Mouse (Mus musculus): ENCODE measurements around the gene Actg1. TPM values are rescaled to one million over a fixed set of nuclear protein-coding genes. Genes with fewer than 3 reads are reported as not detected.
"Not testable (repeated sequence)": the region's sequence is repeated elsewhere in the genome, so short reads cannot be mapped to it uniquely, and the experiment has no call there.

Gene Actg1
- polyA plus RNA-seq, 1 experiment from 2014 or later: 2,033 TPM

DNA sequence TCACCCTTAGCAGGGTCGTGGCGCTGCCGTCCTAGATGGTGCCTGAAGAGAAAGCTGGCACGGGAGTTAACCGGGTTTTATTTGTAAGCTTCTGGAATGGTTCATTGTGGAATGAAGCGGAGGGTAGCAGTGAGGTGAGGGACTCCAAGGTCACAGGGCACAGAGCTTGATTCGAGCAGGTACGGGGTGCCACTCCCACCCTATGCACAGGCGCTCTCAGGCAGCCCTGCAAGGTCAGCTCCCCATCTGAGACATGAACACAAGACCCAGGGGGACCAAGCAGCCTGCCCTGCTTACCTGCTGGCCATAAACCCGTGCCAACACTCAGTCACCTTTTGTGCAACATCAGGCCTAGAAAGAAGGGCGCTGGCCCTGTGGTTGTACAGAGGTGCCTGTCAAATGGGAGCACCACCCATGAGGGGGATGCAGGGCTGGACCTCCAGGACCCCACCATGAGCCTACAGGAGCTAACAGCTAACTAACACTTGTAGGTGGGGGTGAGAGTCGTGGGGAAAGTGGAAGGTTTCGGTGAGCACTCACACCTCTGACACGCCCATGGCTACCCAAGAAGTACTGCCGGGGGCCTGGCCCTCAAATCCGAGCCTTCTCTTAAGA lies 1.1 kb upstream of the Actg1 start:
- H3K4me1 ChIP-seq: peaks cover 46% of the 10 kb centered on the region
- peak; percentile 88 for DNase-seq (ENCODE audit: low spot score)
- WGBS: 2% methylated on average over 16 of the region's 16 CpGs

DNA sequence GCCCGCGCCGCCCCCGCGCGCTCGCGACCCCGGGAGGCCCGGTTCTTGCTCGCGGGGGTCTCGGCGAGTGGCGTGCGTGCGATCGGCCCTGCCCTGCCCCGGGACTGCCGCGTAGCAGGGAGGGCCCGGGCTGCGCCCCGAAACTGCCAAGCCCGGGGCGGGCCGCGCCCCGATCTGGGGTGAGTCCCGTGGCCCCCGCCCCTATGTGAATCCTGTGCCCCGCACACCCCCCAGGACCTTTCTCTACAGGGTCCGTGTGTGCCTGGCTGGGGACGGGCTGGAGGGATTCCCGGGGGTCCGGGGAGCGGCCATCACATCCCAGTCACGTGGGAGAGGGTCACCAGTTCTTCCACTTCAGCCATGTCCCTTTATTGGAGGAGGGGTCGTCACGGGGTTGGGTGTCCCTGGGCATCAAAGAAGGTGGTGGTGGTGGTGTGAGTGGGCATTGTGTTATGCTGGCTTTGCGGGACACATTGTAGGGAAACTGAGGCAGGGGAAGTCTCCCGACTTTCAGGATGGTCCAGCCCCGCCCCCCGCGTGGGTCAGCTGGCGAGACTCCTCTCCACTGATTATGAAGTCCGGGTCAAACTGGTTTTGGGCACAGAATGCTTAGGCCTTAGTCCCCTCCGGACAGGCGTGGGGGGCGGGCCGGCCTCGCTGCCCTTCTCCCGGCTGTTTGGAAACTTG lies 485 bp upstream of the Actg1 start:
- 3% methylated on average over 42 of the region's 53 CpGs for whole genome bisulfite sequencing
- DNase-seq (ENCODE audit: low spot score): peak; percentile 92
- Histone ChIP-seq H3K27me3 (ENCODE audit: insufficient read depth, poor library complexity, severe bottlenecking) (no peaks in the 10 kb centered on the region), H3K36me3 (peaks cover 16% of the 10 kb centered on the region), H3K4me3 (peak overlapping the region; percentile 95), H3K4me1 (peaks cover 42% of the 10 kb centered on the region), H3K9me3 (no peaks in the 10 kb centered on the region), H3K27ac (peak overlapping the region; percentile 100)

More for the DNA sequence above, 1.1 kb upstream of the Actg1 start:
- H3K27me3 ChIP-seq (ENCODE audit: insufficient read depth, poor library complexity, severe bottlenecking): no peaks in the 10 kb centered on the region
- peak overlapping the region; percentile 95 for H3K4me3 ChIP-seq
- peaks cover 16% of the 10 kb centered on the region for H3K36me3 ChIP-seq
- H3K9me3 ChIP-seq: no peaks in the 10 kb centered on the region
- peak overlapping the region; percentile 100 for H3K27ac ChIP-seq

DNA sequence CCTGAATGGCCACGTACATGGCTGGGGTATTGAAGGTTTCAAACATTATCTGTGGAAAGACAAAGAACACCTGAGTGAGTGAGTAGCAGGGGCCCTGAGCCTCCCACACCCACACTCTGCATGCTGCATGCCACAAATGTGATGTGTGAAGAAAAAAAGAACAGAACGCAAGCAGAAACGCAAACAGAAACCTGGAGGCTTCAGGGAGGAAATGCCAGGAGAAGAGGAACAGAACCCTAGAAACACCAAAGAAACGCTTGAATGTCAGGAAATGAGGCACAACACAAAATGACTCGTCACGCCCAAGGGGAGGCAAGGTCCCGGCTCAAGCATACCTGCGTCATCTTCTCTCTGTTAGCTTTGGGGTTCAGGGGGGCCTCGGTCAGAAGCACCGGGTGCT lies 1.0 kb downstream of the Actg1 start:
- WGBS: 11% methylated on average over 10 of the region's 10 CpGs
- H3K9me3 ChIP-seq: no peaks in the 10 kb centered on the region
- H3K27me3 ChIP-seq (ENCODE audit: insufficient read depth, poor library complexity, severe bottlenecking): no peaks in the 10 kb centered on the region
- DNase-seq (ENCODE audit: low spot score): peak; percentile 78
- H3K4me1 ChIP-seq: peaks cover 28% of the 10 kb centered on the region
- peak overlapping the region; percentile 95 for H3K4me3 ChIP-seq
- peak overlapping the region; percentile 100 for H3K27ac ChIP-seq
- peaks cover 16% of the 10 kb centered on the region for H3K36me3 ChIP-seq

DNA sequence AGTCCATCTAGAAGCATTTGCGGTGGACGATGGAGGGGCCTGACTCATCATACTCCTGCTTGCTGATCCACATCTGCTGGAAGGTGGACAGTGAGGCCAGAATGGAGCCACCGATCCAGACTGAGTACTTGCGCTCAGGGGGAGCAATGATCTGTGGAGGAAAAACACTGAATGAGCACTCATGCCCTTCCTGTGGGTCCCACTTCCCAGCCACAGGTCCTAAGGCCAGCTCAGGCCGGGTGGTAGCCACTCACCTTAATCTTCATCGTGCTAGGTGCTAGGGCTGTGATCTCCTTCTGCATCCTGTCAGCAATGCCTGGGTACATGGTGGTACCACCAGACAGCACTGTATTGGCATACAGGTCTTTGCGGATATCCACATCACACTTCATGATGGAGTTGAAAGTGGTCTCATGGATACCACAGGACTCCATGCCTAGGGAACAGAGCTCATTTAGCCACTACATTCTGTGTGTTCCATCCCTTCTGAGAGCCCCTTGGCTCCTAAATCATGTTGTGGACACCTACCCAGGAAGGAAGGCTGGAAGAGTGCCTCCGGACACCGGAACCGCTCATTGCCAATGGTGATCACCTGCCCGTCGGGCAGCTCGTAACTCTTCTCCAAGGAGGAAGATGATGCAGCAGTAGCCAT lies 1.8 kb downstream of the Actg1 start:
- H3K36me3 ChIP-seq: peaks cover 16% of the 10 kb centered on the region
- not testable (repeated sequence) for H3K27me3 ChIP-seq (ENCODE audit: insufficient read depth, poor library complexity, severe bottlenecking); H3K9me3 ChIP-seq
- H3K27ac ChIP-seq: peak overlapping the region; percentile 77
- H3K4me1 ChIP-seq: peaks cover 22% of the 10 kb centered on the region
- peak; percentile 69 for DNase-seq (ENCODE audit: low spot score)
- peak overlapping the region; percentile 57 for H3K4me3 ChIP-seq
- 60% methylated on average over 11 of the region's 13 CpGs for WGBS

DNA sequence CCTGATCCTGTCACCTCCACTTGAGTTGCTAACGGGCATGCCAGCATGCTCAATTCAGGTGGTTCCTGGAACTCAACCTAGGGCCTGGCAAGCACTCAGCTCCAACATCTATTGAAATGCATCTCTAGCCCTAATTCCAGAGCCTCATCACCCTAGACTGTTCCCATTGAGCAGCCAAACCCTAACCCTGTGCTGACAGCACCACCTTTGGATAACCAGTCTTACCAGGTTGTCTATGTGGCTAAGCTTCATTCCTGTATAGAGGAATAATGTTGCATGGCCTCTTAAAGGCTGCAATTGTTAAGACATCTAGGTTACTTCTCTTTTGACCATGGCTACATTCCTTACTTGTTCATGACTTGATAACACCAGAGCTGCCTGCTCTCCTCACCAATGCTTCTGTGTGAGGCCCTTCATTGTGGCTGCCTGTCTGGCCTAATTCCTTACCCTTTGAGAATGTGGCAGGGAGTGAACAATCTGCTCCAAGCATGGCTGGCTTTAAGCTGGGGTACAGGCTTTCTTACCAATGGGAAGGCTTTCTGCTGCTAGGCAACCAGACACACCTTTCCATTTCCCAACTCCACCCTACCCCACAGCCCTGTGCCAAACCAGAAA lies 3.2 kb downstream of the Actg1 start:
- DNase-seq (ENCODE audit: low spot score): peak; percentile 76
- Histone ChIP-seq H3K9me3 (no peaks in the 10 kb centered on the region), H3K4me3 (peak overlapping the region; percentile 42), H3K27me3 (ENCODE audit: insufficient read depth, poor library complexity, severe bottlenecking) (no peaks in the 10 kb centered on the region), H3K27ac (peak overlapping the region; percentile 56), H3K36me3 (peaks cover 16% of the 10 kb centered on the region), H3K4me1 (peaks cover 9% of the 10 kb centered on the region)
- 19% methylated on average over 1 of the region's 1 CpGs for WGBS

DNA sequence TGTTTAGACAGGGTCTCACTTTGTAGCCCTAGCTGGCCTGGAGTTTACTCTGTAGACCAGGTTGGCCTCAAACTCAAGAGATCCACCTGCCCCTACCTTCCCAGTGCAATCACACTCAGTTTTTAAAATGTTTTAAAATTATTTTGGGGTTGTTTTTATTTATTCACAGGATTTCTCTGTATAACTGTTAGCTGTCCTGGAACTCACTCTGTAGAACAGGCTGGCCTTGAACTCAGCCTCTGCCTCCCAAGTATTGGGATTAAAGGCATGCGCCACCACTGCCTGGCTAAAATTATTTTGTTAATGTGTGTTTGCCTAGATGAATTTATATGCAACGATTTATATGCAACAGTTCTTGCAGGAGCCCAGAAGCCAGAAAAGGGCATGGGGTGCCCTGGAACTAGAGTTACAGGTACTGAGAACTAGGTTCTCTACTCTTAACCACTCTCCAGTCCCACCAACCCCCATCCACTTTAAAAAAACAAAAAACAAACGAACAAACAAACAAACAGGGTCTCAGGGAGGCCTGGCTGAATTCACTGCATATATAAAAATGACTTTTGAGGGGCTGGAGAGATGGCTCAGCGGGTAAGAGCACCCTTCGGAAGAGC lies 3.9 kb downstream of the Actg1 start:
- peaks cover 16% of the 10 kb centered on the region for H3K36me3 ChIP-seq
- DNase-seq (ENCODE audit: low spot score): peak; percentile 72
- H3K27ac ChIP-seq: peak overlapping the region; percentile 2; the same call in 1 of the 2 replicates
- no peak overlapping the region for H3K4me3 ChIP-seq
- H3K27me3 ChIP-seq (ENCODE audit: insufficient read depth, poor library complexity, severe bottlenecking): no peaks in the 10 kb centered on the region
- H3K4me1 ChIP-seq: peaks cover 2% of the 10 kb centered on the region
- 58% methylated on average over 5 of the region's 5 CpGs for WGBS
- no peaks in the 10 kb centered on the region for H3K9me3 ChIP-seq

DNA sequence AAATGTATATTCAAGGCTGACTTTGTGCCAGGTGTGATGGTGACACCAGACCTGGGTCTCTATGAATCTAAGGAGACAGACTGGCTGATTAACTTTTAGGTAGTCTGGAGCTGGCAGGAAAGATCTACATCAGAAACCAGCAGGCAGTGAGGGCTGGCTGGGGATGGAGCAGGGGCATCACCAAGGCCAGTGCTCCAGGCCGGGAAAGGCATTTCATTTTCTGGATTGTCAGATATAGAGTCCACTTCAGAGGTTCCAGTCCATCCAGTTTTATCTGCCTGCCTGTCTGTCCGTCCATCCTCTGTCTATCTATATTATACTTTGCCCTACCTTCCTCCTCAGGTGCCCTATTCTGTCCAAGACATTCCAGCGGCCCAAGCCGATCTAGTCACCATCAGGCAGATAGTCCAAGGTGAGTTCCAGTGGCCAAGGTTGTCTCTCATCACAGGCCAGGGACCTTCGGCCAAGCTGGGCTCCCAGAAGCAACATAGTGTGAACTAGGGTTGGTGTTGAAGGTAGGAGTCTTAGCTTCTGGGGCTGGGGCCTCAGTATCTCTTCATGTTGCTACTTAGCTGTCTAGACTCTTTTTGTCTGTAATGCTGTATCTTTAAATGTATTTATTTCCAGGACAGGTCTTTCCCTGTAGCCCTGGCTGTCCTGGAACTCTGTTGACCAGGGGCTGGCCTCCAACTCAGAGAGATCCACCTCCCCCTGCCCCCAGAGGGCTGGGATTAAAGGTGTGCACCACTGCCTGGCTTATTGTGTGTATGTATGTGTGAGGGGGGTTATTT lies 4.6 kb downstream of the Actg1 start:
- 66% methylated on average over 5 of the region's 5 CpGs for WGBS
- H3K36me3 ChIP-seq: peaks cover 16% of the 10 kb centered on the region
- peak overlapping the region; percentile 2; the same call in 1 of the 2 replicates for H3K27ac ChIP-seq
- no peaks in the 10 kb centered on the region for H3K4me1 ChIP-seq
- H3K4me3 ChIP-seq: 0 out of 2 replicates have a peak overlapping the region, but pooled peaks have one; percentile 2
- no peaks in the 10 kb centered on the region for H3K9me3 ChIP-seq
- H3K27me3 ChIP-seq (ENCODE audit: insufficient read depth, poor library complexity, severe bottlenecking): no peaks in the 10 kb centered on the region
- peak; percentile 80 for DNase-seq (ENCODE audit: low spot score)

DNA sequence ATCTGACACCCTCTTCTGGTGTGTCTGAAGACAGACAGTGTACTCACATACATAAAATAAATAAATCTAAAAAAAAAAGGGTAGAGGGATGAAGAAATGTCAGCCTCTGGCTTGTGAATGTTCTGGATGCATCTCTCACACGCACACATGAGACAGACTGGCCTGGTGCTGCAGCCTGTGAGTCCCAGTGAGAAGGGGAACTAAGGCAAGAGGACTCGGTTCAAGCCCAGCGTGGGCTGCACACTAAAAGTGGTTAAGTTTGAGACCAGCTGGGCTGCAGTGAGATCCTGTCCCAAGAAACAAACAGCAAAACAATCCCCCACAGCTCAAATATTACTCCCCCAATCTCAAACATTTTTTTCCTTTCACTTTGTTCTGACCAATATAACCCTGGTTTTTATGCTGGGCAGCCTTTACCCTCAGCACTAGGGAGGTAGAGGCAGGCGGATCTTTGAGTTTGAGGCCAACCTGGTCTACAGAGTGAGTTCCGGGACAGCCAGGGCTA lies 5.6 kb downstream of the Actg1 start:
- peak; percentile 70 for DNase-seq (ENCODE audit: low spot score)
- no peak overlapping the region for H3K27ac ChIP-seq
- peaks cover 16% of the 10 kb centered on the region for H3K36me3 ChIP-seq
- no peaks in the 10 kb centered on the region for H3K9me3 ChIP-seq
- WGBS: 90% methylated on average over 5 of the region's 5 CpGs
- no peaks in the 10 kb centered on the region for H3K4me1 ChIP-seq
- H3K4me3 ChIP-seq: no peak overlapping the region
- no peaks in the 10 kb centered on the region for H3K27me3 ChIP-seq (ENCODE audit: insufficient read depth, poor library complexity, severe bottlenecking)

DNA sequence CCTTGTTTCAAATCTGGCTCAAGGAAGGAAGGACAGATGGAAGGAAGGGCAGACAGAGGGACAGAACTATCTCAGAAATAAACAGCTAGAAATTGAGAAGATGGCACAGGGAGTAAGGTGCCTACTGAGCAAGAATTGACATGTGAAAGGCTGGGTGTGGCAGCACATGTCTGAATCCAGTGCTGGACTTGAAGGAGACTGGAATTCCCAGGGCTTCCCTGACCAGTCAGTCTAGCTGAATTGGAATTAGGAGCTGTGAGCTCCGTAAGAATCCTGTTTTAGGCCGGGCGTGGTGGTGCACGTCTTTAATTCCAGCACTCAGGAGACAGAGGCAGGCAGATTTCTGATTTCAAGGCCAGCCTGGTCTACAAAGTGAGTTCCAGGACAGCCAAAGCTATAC lies 6.7 kb downstream of the Actg1 start:
- Histone ChIP-seq H3K4me3 (no peak overlapping the region), H3K27me3 (ENCODE audit: insufficient read depth, poor library complexity, severe bottlenecking) (no peaks in the 10 kb centered on the region), H3K4me1 (no peaks in the 10 kb centered on the region), H3K9me3 (no peaks in the 10 kb centered on the region), H3K36me3 (peaks cover 11% of the 10 kb centered on the region), H3K27ac (no peak overlapping the region)
- 89% methylated on average over 4 of the region's 4 CpGs for WGBS
- peak; percentile 73 for DNase-seq (ENCODE audit: low spot score)

DNA sequence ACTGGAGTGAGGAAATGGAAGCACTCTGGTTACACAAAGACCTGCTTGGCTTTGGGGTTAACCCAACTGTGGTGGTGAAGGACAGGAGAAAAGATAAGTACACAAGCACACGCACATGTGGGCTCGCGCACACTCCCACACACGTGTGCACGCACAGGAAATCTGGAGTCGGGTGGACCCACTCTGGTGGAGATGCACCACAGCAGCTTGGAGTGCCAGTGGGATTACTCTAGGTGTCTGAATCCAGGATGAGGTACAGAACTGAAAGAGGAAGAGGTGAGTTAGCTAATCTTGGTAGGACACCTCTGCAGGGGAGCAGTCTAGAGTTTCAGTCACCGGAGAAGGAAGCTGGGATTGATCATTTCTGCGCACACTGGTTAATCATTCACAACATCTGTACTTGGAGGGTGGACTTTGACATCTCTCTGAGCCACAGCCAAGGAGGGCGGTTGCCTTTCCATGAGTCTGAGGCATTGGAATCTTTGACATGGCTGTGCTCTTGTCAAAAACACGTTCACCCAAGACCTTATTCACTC lies 8.3 kb downstream of the Actg1 start:
- H3K4me3 ChIP-seq: no peak overlapping the region
- no peak overlapping the region for H3K27ac ChIP-seq
- DNase-seq (ENCODE audit: low spot score): peak; percentile 71
- no peaks in the 10 kb centered on the region for H3K27me3 ChIP-seq (ENCODE audit: insufficient read depth, poor library complexity, severe bottlenecking)
- H3K36me3 ChIP-seq: peaks cover 2% of the 10 kb centered on the region
- no peaks in the 10 kb centered on the region for H3K4me1 ChIP-seq
- WGBS: 87% methylated on average over 10 of the region's 10 CpGs
- H3K9me3 ChIP-seq: no peaks in the 10 kb centered on the region

DNA sequence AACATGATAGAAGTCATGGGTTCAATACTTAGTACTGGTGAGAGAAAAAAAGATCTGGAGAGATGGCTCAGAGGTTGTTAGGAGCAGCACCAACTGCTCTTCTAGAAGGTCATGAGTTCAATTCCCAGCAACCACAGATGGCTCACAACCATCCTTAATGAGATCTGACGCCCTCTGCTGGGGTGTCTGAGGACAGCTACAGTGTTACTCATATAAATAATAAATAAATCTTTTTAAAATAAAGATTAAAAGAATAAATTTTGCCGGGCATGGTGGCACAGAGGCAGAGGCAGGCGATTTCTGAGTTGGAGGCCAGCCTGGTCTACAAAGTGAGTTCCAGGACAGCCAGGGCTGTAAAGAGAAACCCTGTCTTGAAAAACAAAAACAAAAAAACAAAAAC lies 9.6 kb downstream of the Actg1 start:
- Histone ChIP-seq H3K36me3 (no peaks in the 10 kb centered on the region), H3K4me3 (no peak overlapping the region), H3K4me1 (no peaks in the 10 kb centered on the region), H3K9me3 (no peaks in the 10 kb centered on the region), H3K27ac (no peak overlapping the region), H3K27me3 (ENCODE audit: insufficient read depth, poor library complexity, severe bottlenecking) (no peaks in the 10 kb centered on the region)
- DNase-seq (ENCODE audit: low spot score): peak; percentile 55
- WGBS: 71% methylated on average over 3 of the region's 3 CpGs

DNA sequence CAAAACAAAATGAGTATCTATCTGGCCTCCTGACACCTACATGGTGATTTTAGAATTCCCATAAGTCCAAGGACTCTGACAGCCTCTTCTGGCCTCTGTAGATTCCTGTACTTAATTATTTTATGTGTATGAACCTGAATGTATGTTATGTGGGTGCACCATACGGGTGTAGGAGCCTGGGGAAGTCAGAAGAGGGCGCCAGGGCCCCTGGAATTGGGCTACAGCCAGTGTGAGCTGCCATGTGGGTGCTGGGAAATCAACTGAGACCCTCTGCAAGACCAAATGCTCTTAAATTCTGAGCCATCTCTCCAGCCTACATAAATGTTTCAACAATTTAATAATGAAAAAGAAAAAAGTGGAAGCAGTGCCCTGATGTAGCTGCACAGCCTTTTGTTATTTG lies 10.9 kb downstream of the Actg1 start:
- DNase-seq (ENCODE audit: low spot score): peak; percentile 46
- no peaks in the 10 kb centered on the region for H3K27me3 ChIP-seq (ENCODE audit: insufficient read depth, poor library complexity, severe bottlenecking)
- no peak overlapping the region for H3K4me3 ChIP-seq
- no peaks in the 10 kb centered on the region for H3K4me1 ChIP-seq
- H3K9me3 ChIP-seq: no peaks in the 10 kb centered on the region
- H3K27ac ChIP-seq: no peak overlapping the region
- WGBS: 44% methylated on average over 2 of the region's 2 CpGs
- no peaks in the 10 kb centered on the region for H3K36me3 ChIP-seq
